Comparison of ENCODE assay signal across 8 mouse cellular contexts in the genomic region with DNA sequence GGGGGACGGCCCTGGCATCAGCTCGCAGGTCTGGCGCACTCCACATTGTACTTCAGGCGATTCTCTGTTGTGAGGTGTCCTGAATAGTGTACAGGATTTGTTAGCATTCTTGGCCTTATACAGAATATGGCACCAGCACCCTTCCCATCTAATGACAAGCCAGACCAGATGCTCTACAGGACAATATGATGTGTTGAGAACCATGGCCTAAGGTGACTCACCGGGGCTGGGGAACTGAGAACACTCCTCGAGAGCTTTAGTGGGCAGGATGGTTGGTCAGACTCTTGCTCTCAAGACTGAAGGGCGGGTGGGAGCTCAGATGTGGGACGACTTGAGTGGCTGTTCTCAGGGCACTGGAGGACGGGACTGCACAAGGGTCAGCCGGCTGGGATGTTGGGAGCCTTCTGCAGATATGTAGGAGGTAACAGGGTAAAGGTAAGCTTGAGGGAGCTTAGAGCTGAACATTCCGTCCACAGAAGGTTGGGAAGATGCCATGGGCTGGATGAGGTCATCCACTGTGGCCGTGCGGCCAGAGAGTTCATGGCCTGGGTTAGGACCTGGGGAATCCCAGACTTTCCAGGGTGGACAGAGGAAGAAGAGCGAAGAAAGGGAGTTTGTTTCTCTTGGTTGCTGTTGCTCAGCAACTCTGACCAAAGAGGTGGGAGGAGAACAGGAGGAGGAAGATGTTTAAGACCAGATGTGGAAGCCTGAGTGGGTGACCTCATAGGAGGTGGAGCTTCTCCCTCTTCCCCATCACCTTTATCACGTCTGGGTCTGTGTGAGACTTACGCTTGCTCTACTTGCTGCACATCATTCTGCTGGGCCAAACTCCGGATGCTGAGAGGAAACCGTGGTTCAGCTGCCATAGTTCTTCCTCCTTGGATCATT.
A peak's percentile ranks its signal among the peaks of the same experiment; 100 is the strongest.
DNase-seq lines count a peak whose midpoint lies in the region; ATAC-seq and TF ChIP-seq lines count a peak whose summit lies in the region.
"Had no signal": no experiment of that assay in that cellular context is flagged by ENCODE, and none has a peak within 500 bp of the region (broad histone marks: within the 10 kb centered on the region; RNA-seq: fewer than 3 reads in every experiment).

No protein-coding gene starts in this region.

- H3K9ac ChIP-seq in midbrain, embryonic 14.5 days (replicated peaks; ENCODE audit: low read length) = no peak overlapping the region
- H3K9ac ChIP-seq in stomach, postnatal 0 days (ENCODE audit: low read length) = no peak overlapping the region
- no peak overlapping the region for H3K9ac ChIP-seq in hindbrain, embryonic 11.5 days (ENCODE audit: low read depth, low read length)
- H3K9ac ChIP-seq: heart, embryonic 13.5 days had no signal

- no peak overlapping the region for H3K4me3 ChIP-seq in midbrain, embryonic 10.5 days
- no peak overlapping the region for H3K4me3 ChIP-seq in midbrain, embryonic 14.5 days (replicated peaks; ENCODE audit: low read depth, low read length)
- H3K4me3 ChIP-seq in stomach, postnatal 0 days (ENCODE audit: low read depth, low read length) = no peak overlapping the region
- H3K4me3 ChIP-seq in hindbrain, embryonic 11.5 days (ENCODE audit: low read depth, low read length) = no peak overlapping the region
- H3K4me3 ChIP-seq: heart, embryonic 13.5 days had no signal

- H3K27me3 ChIP-seq in midbrain, embryonic 10.5 days (ENCODE audit: low read depth, poor library complexity, severe bottlenecking) = no peaks in the 10 kb centered on the region
- no peaks in the 10 kb centered on the region for H3K27me3 ChIP-seq in midbrain, embryonic 14.5 days (ENCODE audit: control insufficient read depth, insufficient read depth, low read length)
- H3K27me3 ChIP-seq in stomach, postnatal 0 days (ENCODE audit: control insufficient read depth, insufficient read depth, low read length) = no peaks in the 10 kb centered on the region
- no peaks in the 10 kb centered on the region for H3K27me3 ChIP-seq in hindbrain, embryonic 11.5 days (ENCODE audit: control insufficient read depth, insufficient read depth, low read length)
- H3K27me3 ChIP-seq: heart, embryonic 13.5 days had no signal

- DNase-seq in midbrain, embryonic 10.5 days (ENCODE audit: low spot score) = no peak
- DNase-seq in midbrain, embryonic 14.5 days = no peak
- peak; percentile 62 to 65 for DNase-seq in gastrocnemius, adult 8-10 months (ENCODE audit: low spot score in 2 of 2)
- peak; percentile 79 to 89 for DNase-seq in kidney, adult 8-10 months
- no peak for DNase-seq in stomach, postnatal 0 days (ENCODE audit: low spot score)
- DNase-seq in hindbrain, embryonic 11.5 days (ENCODE audit: low spot score) = no peak
- DNase-seq in right cerebral cortex, adult 18-20 months = no peak

- WGBS in midbrain, embryonic 10.5 days = 90% methylated on average over 18 of the region's 18 CpGs
- 87% methylated on average over 18 of the region's 18 CpGs for WGBS in midbrain, embryonic 14.5 days
- 83% methylated on average over 18 of the region's 18 CpGs for WGBS in stomach, postnatal 0 days
- 87% methylated on average over 18 of the region's 18 CpGs for WGBS in hindbrain, embryonic 11.5 days

- H3K36me3 ChIP-seq in midbrain, embryonic 10.5 days = no peaks in the 10 kb centered on the region
- no peaks in the 10 kb centered on the region for H3K36me3 ChIP-seq in midbrain, embryonic 14.5 days (ENCODE audit: control insufficient read depth, insufficient read depth, low read length)
- H3K36me3 ChIP-seq in stomach, postnatal 0 days (ENCODE audit: control insufficient read depth, insufficient read depth, low read length) = no peaks in the 10 kb centered on the region
- no peaks in the 10 kb centered on the region for H3K36me3 ChIP-seq in hindbrain, embryonic 11.5 days (ENCODE audit: control insufficient read depth, insufficient read depth, low read length)
- H3K36me3 ChIP-seq: heart, embryonic 13.5 days had no signal

- TF ChIP-seq EP300 in stomach, postnatal 0 days (optimal IDR thresholded peaks at IDR 0.05) = no peak

- H3K4me2 ChIP-seq in midbrain, embryonic 14.5 days (ENCODE audit: low read length) = no peak overlapping the region
- no peak overlapping the region for H3K4me2 ChIP-seq in stomach, postnatal 0 days (replicated peaks; ENCODE audit: low read depth)
- H3K4me2 ChIP-seq in hindbrain, embryonic 11.5 days (replicated peaks; ENCODE audit: low read depth, low read length) = no peak overlapping the region
- H3K4me2 ChIP-seq: heart, embryonic 13.5 days had no signal

- TF ChIP-seq CTCF in stomach, postnatal 0 days (IDR thresholded peaks at IDR 0.05; ENCODE audit: low read depth) = no peak

- H3K27ac ChIP-seq in midbrain, embryonic 10.5 days (replicated peaks) = 0 out of 2 replicates have a peak overlapping the region, but pooled peaks have one; percentile 23
- no peak overlapping the region for H3K27ac ChIP-seq in midbrain, embryonic 14.5 days (replicated peaks; ENCODE audit: low read depth, low read length)
- H3K27ac ChIP-seq in stomach, postnatal 0 days (replicated peaks) = no peak overlapping the region
- H3K27ac ChIP-seq in hindbrain, embryonic 11.5 days (ENCODE audit: low read depth, low read length) = no peak overlapping the region
- H3K27ac ChIP-seq: heart, embryonic 13.5 days had no signal

- ATAC-seq in midbrain, embryonic 14.5 days (ENCODE audit: low FRiP score, low TSS enrichment) = no peak
- ATAC-seq in stomach, postnatal 0 days (ENCODE audit: low FRiP score, low TSS enrichment) = peak; percentile 47; the same call in 1 of the 2 replicates
- ATAC-seq in hindbrain, embryonic 11.5 days (ENCODE audit: low FRiP score) = no peak

- H3K4me1 ChIP-seq in midbrain, embryonic 10.5 days = peaks cover 64% of the 10 kb centered on the region
- H3K4me1 ChIP-seq in midbrain, embryonic 14.5 days (ENCODE audit: control insufficient read depth, insufficient read depth, low read length) = peaks cover 29% of the 10 kb centered on the region
- no peaks in the 10 kb centered on the region for H3K4me1 ChIP-seq in stomach, postnatal 0 days (replicated peaks; ENCODE audit: control insufficient read depth, insufficient read depth)
- H3K4me1 ChIP-seq in hindbrain, embryonic 11.5 days (replicated peaks; ENCODE audit: control insufficient read depth, insufficient read depth, low read length) = peaks cover 8% of the 10 kb centered on the region; the same call in 1 of the 2 replicates

- no peaks in the 10 kb centered on the region for H3K9me3 ChIP-seq in midbrain, embryonic 10.5 days (replicated peaks)
- H3K9me3 ChIP-seq in midbrain, embryonic 14.5 days (ENCODE audit: control insufficient read depth, low read length) = no peaks in the 10 kb centered on the region
- H3K9me3 ChIP-seq in stomach, postnatal 0 days (ENCODE audit: control insufficient read depth, low read length) = no peaks in the 10 kb centered on the region
- H3K9me3 ChIP-seq in hindbrain, embryonic 11.5 days (ENCODE audit: control insufficient read depth, low read length) = no peaks in the 10 kb centered on the region
- H3K9me3 ChIP-seq: heart, embryonic 13.5 days had no signal

Comparison
In these comparisons a context has a peak if more than half of its experiments do, and no peak if none do; other contexts are left out.
1. DNase-seq: peak in gastrocnemius, adult 8-10 months (2 of 2) and kidney, adult 8-10 months (2 of 2); none in midbrain, embryonic 10.5 days (single experiment), midbrain, embryonic 14.5 days (single experiment), stomach, postnatal 0 days (single experiment), hindbrain, embryonic 11.5 days (single experiment) and right cerebral cortex, adult 18-20 months (single experiment).